ENCODE assay signal across 10 mouse cellular contexts in genomic region chr11:109320361-109320933, GRCm38 (mm10). TPM values are rescaled to one million over a fixed set of nuclear protein-coding genes. Genes with fewer than 3 reads are reported as not detected.
DNase-seq lines count a peak whose midpoint lies in the region; ATAC-seq lines count a peak whose summit lies in the region.
"Had no signal": no experiment of that assay in that cellular context is flagged by ENCODE, and none has a peak within 500 bp of the region (broad histone marks: within the 10 kb centered on the region; RNA-seq: fewer than 3 reads in every experiment).

No protein-coding gene starts in this region.

- peak; percentile 98 for ATAC-seq in forebrain, embryonic 14.5 days
- no peak for ATAC-seq in CD4-positive, CD25-positive, alpha-beta regulatory T cell, adult 4 months

- peak overlapping the region; percentile 53; the same call in 1 of the 2 replicates for H3K27ac ChIP-seq in forebrain, embryonic 14.5 days (ENCODE audit: low read depth, low read length)
- H3K27ac ChIP-seq: lung, embryonic 15.5 days; stomach, embryonic 15.5 days had no signal

- no peaks in the 10 kb centered on the region for H3K36me3 ChIP-seq in forebrain, embryonic 14.5 days (ENCODE audit: control insufficient read depth, insufficient read depth, low read length)
- H3K36me3 ChIP-seq: lung, embryonic 15.5 days; stomach, embryonic 15.5 days had no signal

- 8% methylated on average over 8 of the region's 8 CpGs for WGBS in forebrain, embryonic 14.5 days

- no peaks in the 10 kb centered on the region for H3K27me3 ChIP-seq in forebrain, embryonic 14.5 days (replicated peaks; ENCODE audit: control insufficient read depth, insufficient read depth, low read length)
- H3K27me3 ChIP-seq: lung, embryonic 15.5 days; stomach, embryonic 15.5 days had no signal

- H3K4me1 ChIP-seq in forebrain, embryonic 14.5 days (ENCODE audit: control insufficient read depth, insufficient read depth, low read length) = peaks cover 5% of the 10 kb centered on the region; the same call in 1 of the 2 replicates
- H3K4me1 ChIP-seq: lung, embryonic 15.5 days had no signal

- no peak overlapping the region for H3K4me2 ChIP-seq in forebrain, embryonic 14.5 days (ENCODE audit: low read length)
- H3K4me2 ChIP-seq: lung, embryonic 15.5 days; stomach, embryonic 15.5 days had no signal

- no peak overlapping the region for H3K4me3 ChIP-seq in forebrain, embryonic 14.5 days (ENCODE audit: low read depth, low read length)
- H3K4me3 ChIP-seq: lung, embryonic 15.5 days; stomach, embryonic 15.5 days had no signal

- no peak overlapping the region for H3K9ac ChIP-seq in forebrain, embryonic 14.5 days (ENCODE audit: low read length)
- H3K9ac ChIP-seq: lung, embryonic 15.5 days; stomach, embryonic 15.5 days had no signal

- no peaks in the 10 kb centered on the region for H3K9me3 ChIP-seq in forebrain, embryonic 14.5 days (replicated peaks; ENCODE audit: control insufficient read depth, low read length)
- H3K9me3 ChIP-seq: lung, embryonic 15.5 days; stomach, embryonic 15.5 days had no signal

- DNase-seq in ovary, postnatal 36 days (ENCODE audit: low spot score) = peak; percentile 41
- DNase-seq in ovary, postnatal 10 days (ENCODE audit: low spot score) = no peak
- DNase-seq in forebrain, embryonic 14.5 days (ENCODE audit: low spot score) = peak; percentile 96
- peak; percentile 80 to 81 for DNase-seq in layer of hippocampus, postnatal 36 days
- peak; percentile 69 for DNase-seq in right cerebral cortex, postnatal 14 days
- DNase-seq in spleen, postnatal 4 days (ENCODE audit: low spot score in 2 of 2) = no peak
- DNase-seq in heart, postnatal 25 days (ENCODE audit: low spot score) = no peak

- intact Hi-C loops in heart, postnatal 25 days (cut with DNase I) = no loop called here

RNA-seq across cellular contexts. Expression of gene Rgs9, which starts 22.5 kb away (rescaled TPM):
- polyA plus RNA-seq in forebrain, embryonic 14.5 days (2014; fragmentation: Nextera tagmentation; extraction: Ambion mirVana) = 4.3 and 5.4 TPM in 2 replicates
- total RNA-seq in layer of hippocampus, postnatal 36 days (2021) = 10 to 100 TPM; 12.8 to 15.0 TPM
- polyA plus RNA-seq in CD4-positive, CD25-positive, alpha-beta regulatory T cell, adult 4 months (2017; shearing (Covaris generic)) = 1 to 10 TPM; 4.2 to 6.9 TPM
- under 1 TPM; 0.10 to 0.14 TPM for total RNA-seq in heart, postnatal 25 days (2021)

RNA-seq across cellular contexts. Expression of gene Gna13, which starts 42.2 kb away (rescaled TPM):
- 13.7 and 16.3 TPM in 2 replicates for polyA plus RNA-seq in forebrain, embryonic 14.5 days (2014; fragmentation: Nextera tagmentation; extraction: Ambion mirVana)
- 10 to 100 TPM; 53.5 to 54.8 TPM for total RNA-seq in layer of hippocampus, postnatal 36 days (2021)
- 10 to 100 TPM; 55.1 to 57.8 TPM for polyA plus RNA-seq in CD4-positive, CD25-positive, alpha-beta regulatory T cell, adult 4 months (2017; shearing (Covaris generic))
- total RNA-seq in heart, postnatal 25 days (2021) = 10 to 100 TPM; 30.3 to 30.6 TPM

Comparison
In these comparisons a context has a peak if more than half of its experiments do, and no peak if none do; other contexts are left out.
1. DNase-seq: peak in ovary, postnatal 36 days (single experiment), forebrain, embryonic 14.5 days (single experiment), layer of hippocampus, postnatal 36 days (2 of 2) and right cerebral cortex, postnatal 14 days (single experiment); none in ovary, postnatal 10 days (single experiment), spleen, postnatal 4 days (0 of 2) and heart, postnatal 25 days (single experiment).
2. RNA of gene Rgs9, which starts 22.5 kb away (total RNA-seq): 12.8 to 15.0 TPM in layer of hippocampus, postnatal 36 days; 0.10 to 0.14 TPM in heart, postnatal 25 days; every median in the first group is over 10 times any median in the second.